Mouse (Mus musculus) liver, embryonic 14.5 days (tissue): ENCODE data around the gene Dcaf12l1. TPM values are rescaled to one million over a fixed set of nuclear protein-coding genes. Genes with fewer than 3 reads are reported as not detected.
"Not testable (repeated sequence)": the region's sequence is repeated elsewhere in the genome, so short reads cannot be mapped to it uniquely, and the experiment has no call there.

Source experiments
- ATAC-seq: fragments of 200-750 bp; cut with Nextera tagmentation; 2 replicates; pipeline ENCODE4 v1.8.0; 2017; ENCODE audit warnings: moderate number of reproducible peaks, mild to moderate bottlenecking, moderate library complexity; ENCODE audit not compliant: insufficient read depth
- DNase-seq, 3 experiments: peaks; one replicate each; pipeline ENCODE4 v3.0.0-alpha.2; 2012 to 2013; ENCODE audit warnings: low read depth in 3 of 3, low spot score in 3 of 3
- H3K27ac ChIP-seq: fragments of 300-500 bp; sonication (generic); 2 replicates; pipeline ENCODE4 v1.5.1; 2014; ENCODE audit warnings: moderate library complexity, mild to moderate bottlenecking, control low read depth, inconsistent platforms
- H3K27me3 ChIP-seq: fragments of 300-500 bp; sonication (generic); 2 replicates; pipeline ENCODE4 v1.6.1; 2014; ENCODE audit warnings: mild to moderate bottlenecking, low read length, moderate library complexity; ENCODE audit not compliant: control insufficient read depth, insufficient read depth
- H3K36me3 ChIP-seq: fragments of 300-500 bp; sonication (generic); replicated peaks from 2 replicates; pipeline ENCODE4 v1.6.1; 2014; ENCODE audit warnings: low read depth; ENCODE audit not compliant: control insufficient read depth, insufficient read depth
- H3K4me1 ChIP-seq, 2 experiments: fragments of 200-500 bp in 1 of 2; fragments of 300-500 bp in 1 of 2; sonication (generic) in 1 of 2; replicated peaks; 2 replicates each; pipeline ENCODE4 v1.6.1; 2012 to 2014; ENCODE audit warnings: antibody characterized with exemption in 1 of 2, inconsistent platforms in 1 of 2, low read length in 1 of 2; ENCODE audit not compliant: control insufficient read depth in 2 of 2, insufficient read depth in 2 of 2
- H3K4me2 ChIP-seq: fragments of 300-500 bp; sonication (generic); 2 replicates; pipeline ENCODE4 v1.6.1; 2014; ENCODE audit warnings: low read depth, mild to moderate bottlenecking, control low read depth, moderate library complexity
- H3K4me3 ChIP-seq, 2 experiments: fragments of 200-500 bp in 1 of 2; fragments of 300-500 bp in 1 of 2; sonication (generic) in 1 of 2; 2 replicates each; pipeline ENCODE4 v1.5.1; 2012 to 2014; ENCODE audit warnings: low read depth in 2 of 2, low read length in 2 of 2, mild to moderate bottlenecking in 2 of 2, control low read depth in 1 of 2, inconsistent platforms in 1 of 2, moderate library complexity in 1 of 2; ENCODE audit not compliant: insufficient read depth in 1 of 2
- H3K9ac ChIP-seq: fragments of 300-500 bp; sonication (generic); replicated peaks from 2 replicates; pipeline ENCODE4 v1.6.1; 2014; ENCODE audit warnings: mild to moderate bottlenecking, control low read depth, moderate library complexity
- H3K9me3 ChIP-seq: fragments of 300-500 bp; sonication (generic); 2 replicates; pipeline ENCODE4 v1.6.1; 2016; ENCODE audit warnings: low read length, mixed read lengths; ENCODE audit not compliant: control insufficient read depth
- CTCF ChIP-seq: IDR thresholded peaks from 2 replicates; pipeline ENCODE4 v1.5.1; 2016; ENCODE audit warnings: antibody characterized with exemption, low read depth, control low read depth
- EP300 ChIP-seq: IDR thresholded peaks from 2 replicates; pipeline ENCODE4 v1.6.1; 2016; ENCODE audit warnings: antibody characterized with exemption, low read depth
- WGBS: fragments of 180-500 bp; shearing (Covaris S2); extraction: QIAGEN DNeasy Blood & Tissue Kit; methylation state at CpG from one replicate; pipeline ENCODE4 v1.1.7; 2014; ENCODE audit not compliant: insufficient replicate concordance; 5-methylcytosine and 5-hydroxymethylcytosine counted together
- polyA plus RNA-seq, 2 experiments: library from polyadenylated mRNA; depleted of rRNA in 1 of 2; stranded (reverse) in 1 of 2; unstranded in 1 of 2; fragments of >200 nt; fragmentation: Nextera tagmentation in 1 of 2; extraction: Ambion mirVana in 1 of 2; gene quantifications; 2 replicates each; pipeline versions ENCODE4 v1.2.1 to v1.2.3; 2012 to 2014

Dcaf12l1 gene
- polyA plus RNA-seq (2012; rRNA removed) = 0.42 and 0.48 TPM in 2 replicates
- 0.66 and 0.72 TPM in 2 replicates for polyA plus RNA-seq (2014; fragmentation: Nextera tagmentation; extraction: Ambion mirVana)

GRCm38 (mm10) chrX:44789761-44790411, at the start of gene Dcaf12l1:
Gene Dcaf12l1 (minus strand): TSS chrX:44790197.
- peak; percentile 3 to 17 (median 10) for DNase-seq
- ATAC-seq = peak; percentile 90
- Histone ChIP-seq H3K4me3 (peak within 1 kb of the TSS; percentile 32 to 42), H3K4me1 (no peaks in the 10 kb centered on the region), H3K9ac (peak within 1 kb of the TSS; percentile 27; the same call in 1 of the 2 replicates), H3K9me3 (no peaks in the 10 kb centered on the region), H3K27me3 (no peaks in the 10 kb centered on the region), H3K4me2 (peak within 1 kb of the TSS; percentile 59), H3K27ac (no peak within 1 kb of the TSS), H3K36me3 (no peaks in the 10 kb centered on the region)
- TF ChIP-seq EP300 (no peak), CTCF (peak; percentile 34)
- WGBS = 11% methylated on average over 43 of the region's 47 CpGs

DNA sequence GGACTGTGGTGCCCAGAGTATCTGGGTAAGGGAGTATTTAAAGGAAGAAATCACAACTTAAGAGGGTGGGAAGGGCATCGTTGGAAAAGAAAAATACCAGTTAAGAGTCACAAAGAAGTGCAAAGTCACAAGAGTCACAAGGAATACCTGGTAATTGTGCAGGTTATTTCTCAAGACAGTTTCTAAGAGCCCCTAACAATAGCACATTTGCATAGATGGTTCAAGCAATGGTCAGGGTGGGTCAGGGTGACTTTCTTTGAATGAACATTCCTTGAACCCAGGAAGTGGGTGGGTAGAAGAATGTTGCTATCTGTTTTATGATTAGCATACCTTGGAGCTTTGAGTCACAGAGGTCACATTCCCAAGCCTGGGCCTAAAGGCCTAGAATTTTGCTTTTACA, 19.4 kb upstream of the Dcaf12l1 start:
- not testable (repeated sequence) for ATAC-seq, H3K27me3 ChIP-seq, DNase-seq, H3K4me1 ChIP-seq, H3K9me3 ChIP-seq, H3K4me3 ChIP-seq, H3K27ac ChIP-seq, H3K36me3 ChIP-seq, H3K9ac ChIP-seq, H3K4me2 ChIP-seq
- 50% methylated on average over 1 of the region's 1 CpGs for WGBS

DNA sequence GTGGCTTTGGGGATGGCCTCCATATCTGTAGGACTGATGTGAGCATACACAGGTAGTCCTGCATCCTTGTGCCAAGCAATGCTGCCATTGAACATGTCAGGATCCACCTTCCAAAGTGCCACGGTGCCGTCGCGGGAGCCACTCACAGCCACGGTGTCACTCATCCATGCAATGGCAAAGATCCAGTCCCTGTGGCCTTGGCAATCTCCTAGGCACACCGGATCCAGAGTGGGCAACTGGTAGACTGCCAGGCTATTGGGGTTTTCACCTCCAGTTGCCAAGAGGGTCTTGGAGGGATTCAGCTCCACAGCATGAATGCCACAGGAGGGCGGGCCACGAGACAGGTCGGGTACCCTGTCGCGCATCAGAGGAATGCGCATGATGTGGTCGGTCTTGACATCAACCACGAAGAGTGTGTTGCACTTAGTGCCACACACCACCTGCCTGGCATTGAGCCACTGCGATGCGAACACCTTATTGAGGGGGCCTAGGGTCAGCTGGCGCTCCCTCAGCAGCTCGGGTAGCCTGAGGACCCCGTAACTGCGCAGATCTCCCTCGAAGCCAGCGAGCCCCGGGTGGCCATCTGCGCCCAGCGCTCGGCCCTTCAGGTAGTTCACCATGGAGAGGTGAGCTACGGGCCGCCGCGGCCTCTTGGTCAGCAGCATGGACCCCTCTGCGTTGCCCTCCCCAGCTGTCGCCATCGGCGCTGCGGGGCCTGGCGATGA, 799 bp downstream of the Dcaf12l1 start:
- Histone ChIP-seq H3K36me3 (no peaks in the 10 kb centered on the region), H3K27ac (no peak overlapping the region), H3K27me3 (no peaks in the 10 kb centered on the region), H3K9ac (peak overlapping the region; percentile 27; the same call in 1 of the 2 replicates), H3K4me3 (peak overlapping the region; percentile 32 to 42), H3K4me1 (no peaks in the 10 kb centered on the region), H3K4me2 (peak overlapping the region; percentile 59), H3K9me3 (no peaks in the 10 kb centered on the region)
- no peak for TF ChIP-seq EP300
- TF ChIP-seq CTCF = no peak
- no peak for DNase-seq
- no peak for ATAC-seq
- WGBS = 32% methylated on average over 36 of the region's 36 CpGs
